Mouse (Mus musculus): ENCODE measurements at regions not wholly inside any gene's neighbourhood (a gene's known extent, or its start where the extent isn't known, plus 50 kb on each side); places are given as distances from the start of the nearest gene placed in this dataset.

DNA sequence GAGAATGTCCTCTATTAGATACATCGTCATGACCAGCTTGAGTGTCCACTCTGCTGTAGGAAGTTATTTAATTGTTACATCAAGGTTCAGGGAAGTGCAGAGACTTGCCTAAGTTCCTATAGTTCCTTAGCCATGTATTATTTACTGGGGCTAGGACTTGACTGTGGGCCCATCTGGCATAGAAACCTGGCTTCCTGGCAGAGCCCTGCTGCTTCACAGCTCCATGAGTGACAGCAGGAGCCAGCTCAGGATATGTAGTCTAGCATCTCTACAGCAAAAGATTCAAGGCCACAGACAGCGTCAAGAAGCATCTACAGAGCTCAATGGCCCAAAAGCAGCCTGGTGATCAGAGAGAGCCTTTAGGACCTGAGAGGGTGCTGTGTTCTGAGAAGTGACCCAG is 163.2 kb upstream of the Unc93a2 start:
- no peak for TF ChIP-seq CTCF (IDR thresholded peaks at IDR 0.05; ENCODE audit: low read depth)
- no peak for TF ChIP-seq EP300 (IDR thresholded peaks at IDR 0.05; ENCODE audit: low read depth)

Measured in liver, postnatal 0 days (tissue).